ENCODE assay signal across 9 mouse cellular contexts in genomic region chr2:90624339-90624738, GRCm38 (mm10). TPM values are rescaled to one million over a fixed set of nuclear protein-coding genes. Genes with fewer than 3 reads are reported as not detected.
A peak's percentile ranks its signal among the peaks of the same experiment; 100 is the strongest.
DNase-seq lines count a peak whose midpoint lies in the region; ATAC-seq and TF ChIP-seq lines count a peak whose summit lies in the region.
"Had no signal": no experiment of that assay in that cellular context is flagged by ENCODE, and none has a peak within 500 bp of the region (broad histone marks: within the 10 kb centered on the region; RNA-seq: fewer than 3 reads in every experiment).

No protein-coding gene starts in this region.

- H3K9me3 ChIP-seq in hindbrain, postnatal 0 days (ENCODE audit: low read length), result no peaks in the 10 kb centered on the region
- no peaks in the 10 kb centered on the region for H3K9me3 ChIP-seq in hindbrain, embryonic 12.5 days (replicated peaks)
- H3K9me3 ChIP-seq in intestine, embryonic 16.5 days (ENCODE audit: control insufficient read depth, low read length), result no peaks in the 10 kb centered on the region
- H3K9me3 ChIP-seq in limb, embryonic 10.5 days (replicated peaks), result no peaks in the 10 kb centered on the region
- H3K9me3 ChIP-seq: midbrain, embryonic 12.5 days had no signal

- H3K4me3 ChIP-seq in hindbrain, postnatal 0 days (ENCODE audit: low read length), result no peak overlapping the region
- H3K4me3 ChIP-seq in hindbrain, embryonic 12.5 days, result no peak overlapping the region
- no peak overlapping the region for H3K4me3 ChIP-seq in intestine, embryonic 16.5 days (ENCODE audit: low read length)
- H3K4me3 ChIP-seq in limb, embryonic 10.5 days, result no peak overlapping the region
- H3K4me3 ChIP-seq in heart, adult 2 months, result no peak overlapping the region
- H3K4me3 ChIP-seq: midbrain, embryonic 12.5 days had no signal

- WGBS in hindbrain, postnatal 0 days, result 18% methylated on average over 4 of the region's 4 CpGs
- 48% methylated on average over 4 of the region's 4 CpGs for WGBS in hindbrain, embryonic 12.5 days
- WGBS in intestine, embryonic 16.5 days, result 28% methylated on average over 4 of the region's 4 CpGs
- WGBS in limb, embryonic 10.5 days, result 47% methylated on average over 4 of the region's 4 CpGs
- WGBS in heart, adult 2 months, result 16% methylated on average over 4 of the region's 4 CpGs

- no peak for TF ChIP-seq CTCF in hindbrain, postnatal 0 days (IDR thresholded peaks at IDR 0.05; ENCODE audit: low read depth)
- TF ChIP-seq CTCF in heart, adult 2 months (IDR thresholded peaks at IDR 0.05), result no peak

- H3K27ac ChIP-seq in hindbrain, postnatal 0 days, result no peak overlapping the region
- H3K27ac ChIP-seq in hindbrain, embryonic 12.5 days, result no peak overlapping the region
- H3K27ac ChIP-seq in intestine, embryonic 16.5 days (ENCODE audit: low read length), result no peak overlapping the region
- H3K27ac ChIP-seq in limb, embryonic 10.5 days, result no peak overlapping the region
- no peak overlapping the region for H3K27ac ChIP-seq in heart, adult 2 months
- H3K27ac ChIP-seq: midbrain, embryonic 12.5 days had no signal

- peak; percentile 62; the same call in 1 of the 2 replicates for ATAC-seq in hindbrain, postnatal 0 days
- ATAC-seq in hindbrain, embryonic 12.5 days (ENCODE audit: low FRiP score), result no peak
- ATAC-seq in intestine, embryonic 16.5 days, result peak; percentile 69

- no peaks in the 10 kb centered on the region for H3K27me3 ChIP-seq in hindbrain, postnatal 0 days (ENCODE audit: insufficient read depth, low read length)
- no peaks in the 10 kb centered on the region for H3K27me3 ChIP-seq in hindbrain, embryonic 12.5 days
- H3K27me3 ChIP-seq in intestine, embryonic 16.5 days (replicated peaks; ENCODE audit: control insufficient read depth, insufficient read depth, low read length), result no peaks in the 10 kb centered on the region
- H3K27me3 ChIP-seq in limb, embryonic 10.5 days (ENCODE audit: low read depth, poor library complexity, severe bottlenecking), result no peaks in the 10 kb centered on the region
- H3K27me3 ChIP-seq in heart, adult 2 months (ENCODE audit: control insufficient read depth, insufficient read depth, low read length), result no peaks in the 10 kb centered on the region
- H3K27me3 ChIP-seq: midbrain, embryonic 12.5 days had no signal

- intact Hi-C loops in heart, adult 2 months (cut with DNase I), result no loop called here

- TF ChIP-seq POLR2A in heart, adult 2 months (IDR thresholded peaks at IDR 0.05; ENCODE audit: insufficient read depth, low read depth, low read length), result no peak

- H3K4me1 ChIP-seq in hindbrain, postnatal 0 days (ENCODE audit: insufficient read depth, low read length), result no peaks in the 10 kb centered on the region
- H3K4me1 ChIP-seq in hindbrain, embryonic 12.5 days, result no peaks in the 10 kb centered on the region
- H3K4me1 ChIP-seq in intestine, embryonic 16.5 days (ENCODE audit: control insufficient read depth, insufficient read depth, low read length), result peaks cover 9% of the 10 kb centered on the region
- no peaks in the 10 kb centered on the region for H3K4me1 ChIP-seq in limb, embryonic 10.5 days
- peaks cover 1% of the 10 kb centered on the region; the same call in 1 of the 2 replicates for H3K4me1 ChIP-seq in heart, adult 2 months (ENCODE audit: control insufficient read depth, insufficient read depth, low read length)

- TF ChIP-seq EP300 in heart, adult 2 months (IDR thresholded peaks at IDR 0.05; ENCODE audit: insufficient read depth, low read depth, low read length), result no peak

- H3K79me2 ChIP-seq in heart, adult 2 months (replicated peaks; ENCODE audit: control insufficient read depth, insufficient read depth, low read length), result no peaks in the 10 kb centered on the region

- peak; percentile 67 for DNase-seq in hindbrain, postnatal 0 days (ENCODE audit: low spot score)
- DNase-seq in brain, adult 2 months (ENCODE audit: low read depth, low spot score), result peak; percentile 68
- DNase-seq in lung, postnatal 4 days, result peak; percentile 28 to 36
- DNase-seq in thymus, postnatal 25 days, result no peak
- no peak for DNase-seq in limb, embryonic 10.5 days (ENCODE audit: low spot score)
- DNase-seq in heart, adult 2 months, result no peak

- no peak overlapping the region for H3K4me2 ChIP-seq in hindbrain, postnatal 0 days (ENCODE audit: low read depth, low read length)
- no peak overlapping the region for H3K4me2 ChIP-seq in hindbrain, embryonic 12.5 days (replicated peaks)
- H3K4me2 ChIP-seq in intestine, embryonic 16.5 days (ENCODE audit: low read depth, low read length), result no peak overlapping the region
- H3K4me2 ChIP-seq: midbrain, embryonic 12.5 days had no signal

- H3K36me3 ChIP-seq in hindbrain, postnatal 0 days (ENCODE audit: insufficient read depth, low read length), result no peaks in the 10 kb centered on the region
- H3K36me3 ChIP-seq in hindbrain, embryonic 12.5 days, result no peaks in the 10 kb centered on the region
- no peaks in the 10 kb centered on the region for H3K36me3 ChIP-seq in intestine, embryonic 16.5 days (ENCODE audit: control insufficient read depth, insufficient read depth, low read length)
- H3K36me3 ChIP-seq in limb, embryonic 10.5 days, result no peaks in the 10 kb centered on the region
- no peaks in the 10 kb centered on the region for H3K36me3 ChIP-seq in heart, adult 2 months (ENCODE audit: control insufficient read depth, insufficient read depth, low read length)
- H3K36me3 ChIP-seq: midbrain, embryonic 12.5 days had no signal

- no peak overlapping the region for H3K9ac ChIP-seq in hindbrain, postnatal 0 days (replicated peaks; ENCODE audit: low read length)
- H3K9ac ChIP-seq in hindbrain, embryonic 12.5 days, result no peak overlapping the region
- no peak overlapping the region for H3K9ac ChIP-seq in intestine, embryonic 16.5 days (ENCODE audit: low read depth, low read length)
- no peak overlapping the region for H3K9ac ChIP-seq in heart, adult 2 months (ENCODE audit: low read depth, low read length)
- H3K9ac ChIP-seq: midbrain, embryonic 12.5 days had no signal

RNA-seq across cellular contexts. Expression of gene Ptprj, which starts 43.9 kb away (rescaled TPM):
- total RNA-seq in hindbrain, postnatal 0 days (2014; rRNA removed), result 37.8 and 39.1 TPM in 2 replicates
- 4.6 and 4.7 TPM in 2 replicates for polyA plus RNA-seq in hindbrain, postnatal 0 days (2015; fragmentation: Nextera tagmentation; extraction: Ambion mirVana)
- polyA plus RNA-seq in hindbrain, embryonic 12.5 days (2016; fragmentation: Nextera tagmentation; extraction: Ambion mirVana), result 3.5 TPM in 2 replicates
- polyA plus RNA-seq in intestine, embryonic 16.5 days (2015; fragmentation: Nextera tagmentation; extraction: Ambion mirVana), result 3.5 TPM in 2 replicates
- 1.0 and 1.3 TPM in 2 replicates for polyA plus RNA-seq in limb, embryonic 10.5 days (2016; fragmentation: Nextera tagmentation; extraction: Ambion mirVana)
- 10 to 100 TPM in 1 of 2 experiments, 1 to 10 TPM in 1; 7.4 to 10.5 TPM for total RNA-seq in heart, adult 2 months (2021)
- polyA plus RNA-seq in heart, adult 2 months (2012; rRNA removed), result 3.7 and 4.8 TPM in 2 replicates

RNA-seq across cellular contexts. Expression of gene Nup160, which starts 52.7 kb away (rescaled TPM):
- 13.5 and 14.3 TPM in 2 replicates for total RNA-seq in hindbrain, postnatal 0 days (2014; rRNA removed)
- polyA plus RNA-seq in hindbrain, postnatal 0 days (2015; fragmentation: Nextera tagmentation; extraction: Ambion mirVana), result 12.4 and 13.7 TPM in 2 replicates
- polyA plus RNA-seq in hindbrain, embryonic 12.5 days (2016; fragmentation: Nextera tagmentation; extraction: Ambion mirVana), result 40.5 and 43.0 TPM in 2 replicates
- polyA plus RNA-seq in intestine, embryonic 16.5 days (2015; fragmentation: Nextera tagmentation; extraction: Ambion mirVana), result 34.2 and 36.1 TPM in 2 replicates
- polyA plus RNA-seq in limb, embryonic 10.5 days (2016; fragmentation: Nextera tagmentation; extraction: Ambion mirVana), result 70.8 and 79.1 TPM in 2 replicates
- 10 to 100 TPM; 12.9 to 13.9 TPM for total RNA-seq in heart, adult 2 months (2021)
- polyA plus RNA-seq in heart, adult 2 months (2012; rRNA removed), result 5.2 and 9.8 TPM in 2 replicates

Comparison
In these comparisons a context has a peak if more than half of its experiments do, and no peak if none do; other contexts are left out.
1. DNase-seq: peak in hindbrain, postnatal 0 days (single experiment), brain, adult 2 months (single experiment) and lung, postnatal 4 days (2 of 2); none in thymus, postnatal 25 days (single experiment), limb, embryonic 10.5 days (single experiment) and heart, adult 2 months (0 of 2).